Mouse (Mus musculus): ENCODE results near the gene Adcy5. TPM values are rescaled to one million over a fixed set of nuclear protein-coding genes. Genes with fewer than 3 reads are reported as not detected.

The Adcy5 gene
- total and polyA plus RNA-seq, 3 experiments = under 0.01 to 0.08 TPM; not detected in 1

GRCm38 (mm10) chr16:35215047-35215446 lies 60.4 kb downstream of the Adcy5 start:
- no peaks in the 10 kb centered on the region for H3K9me3 ChIP-seq (replicated peaks; ENCODE audit: insufficient read depth, low read length)
- H3K9ac ChIP-seq (ENCODE audit: control insufficient read depth, low read depth, low read length, poor library complexity, severe bottlenecking) = no peak overlapping the region
- H3K27ac ChIP-seq (ENCODE audit: control insufficient read depth, low read depth, low read length) = no peak overlapping the region
- no peak for DNase-seq (ENCODE audit: low read depth, low spot score)
- TF ChIP-seq MYC (IDR thresholded peaks at IDR 0.05; ENCODE audit: low read depth, low read length) = no peak
- no peak for TF ChIP-seq POLR2A (IDR thresholded peaks at IDR 0.05; ENCODE audit: control insufficient read depth in 1 of 2, insufficient read depth in 1 of 2, low read depth in 1 of 2, low read length in 2 of 2, poor library complexity in 1 of 2)
- TF ChIP-seq MYB (IDR thresholded peaks at IDR 0.05; ENCODE audit: low read depth, low read length) = no peak
- TF ChIP-seq ETS1 (IDR thresholded peaks at IDR 0.05; ENCODE audit: low read depth, low read length) = no peak
- H3K36me3 ChIP-seq (ENCODE audit: control insufficient read depth in 1 of 2, insufficient read depth in 2 of 2, low read length in 2 of 2) = no peaks in the 10 kb centered on the region
- H3K79me2 ChIP-seq (ENCODE audit: control insufficient read depth, insufficient read depth, low read length, poor library complexity) = no peaks in the 10 kb centered on the region
- no peaks in the 10 kb centered on the region for H3K4me1 ChIP-seq (ENCODE audit: control insufficient read depth in 1 of 2, insufficient read depth in 2 of 2, low read length in 2 of 2)
- H3K27me3 ChIP-seq (ENCODE audit: control insufficient read depth in 1 of 2, insufficient read depth in 2 of 2, low read length in 2 of 2) = no peaks in the 10 kb centered on the region
- no peak overlapping the region for H3K4me3 ChIP-seq (ENCODE audit: control insufficient read depth in 1 of 2, insufficient read depth in 1 of 2, low read depth in 2 of 2, low read length in 2 of 2)

- Histone ChIP-seq H3K79me2 (ENCODE audit: control insufficient read depth, insufficient read depth, low read length, poor library complexity) (no peaks in the 10 kb centered on the region), H3K27me3 (ENCODE audit: control insufficient read depth in 1 of 2, insufficient read depth in 2 of 2, low read length in 2 of 2) (no peaks in the 10 kb centered on the region), H3K4me3 (ENCODE audit: control insufficient read depth in 1 of 2, insufficient read depth in 1 of 2, low read depth in 2 of 2, low read length in 2 of 2) (no peak overlapping the region), H3K36me3 (ENCODE audit: control insufficient read depth in 1 of 2, insufficient read depth in 2 of 2, low read length in 2 of 2) (no peaks in the 10 kb centered on the region), H3K9ac (ENCODE audit: control insufficient read depth, low read depth, low read length, poor library complexity, severe bottlenecking) (no peak overlapping the region), H3K27ac (ENCODE audit: control insufficient read depth, low read depth, low read length) (no peak overlapping the region), H3K9me3 (replicated peaks; ENCODE audit: insufficient read depth, low read length) (no peaks in the 10 kb centered on the region), H3K4me1 (ENCODE audit: control insufficient read depth in 1 of 2, insufficient read depth in 2 of 2, low read length in 2 of 2) (no peaks in the 10 kb centered on the region)
- DNase-seq (ENCODE audit: low read depth, low spot score) = no peak
- TF ChIP-seq TAL1 (IDR thresholded peaks at IDR 0.05; ENCODE audit: low read length) (no peak), CHD2 (IDR thresholded peaks at IDR 0.05; ENCODE audit: low read length) (no peak), POLR2A (IDR thresholded peaks at IDR 0.05; ENCODE audit: control insufficient read depth in 1 of 2, insufficient read depth in 1 of 2, low read depth in 1 of 2, low read length in 2 of 2, poor library complexity in 1 of 2) (no peak), POLR2AphosphoS2 (IDR thresholded peaks at IDR 0.05; ENCODE audit: low read length) (no peak), KAT2A (conservative IDR thresholded peaks at IDR 0.05; ENCODE audit: low read depth, low read length) (no peak), MYC (IDR thresholded peaks at IDR 0.05; ENCODE audit: low read depth, low read length) (no peak), CHD1 (IDR thresholded peaks at IDR 0.05; ENCODE audit: low read depth, low read length) (no peak), MXI1 (IDR thresholded peaks at IDR 0.05; ENCODE audit: low read depth, low read length) (no peak), MEF2A (IDR thresholded peaks at IDR 0.05; ENCODE audit: extremely low read depth, insufficient replicate concordance, low read depth, low read length, poor library complexity, severe bottlenecking) (no peak), USF2 (IDR thresholded peaks at IDR 0.05; ENCODE audit: borderline replicate concordance in 1 of 2, insufficient read depth in 1 of 2, low read depth in 1 of 2, low read length in 2 of 2) (no peak), HCFC1 (IDR thresholded peaks at IDR 0.05; ENCODE audit: low read depth, low read length) (no peak), CTCF (IDR thresholded peaks at IDR 0.05 in 2 of 3, conservative IDR thresholded peaks at IDR 0.05 in 1 of 3; ENCODE audit: control insufficient read depth in 1 of 3, insufficient read depth in 1 of 3, low read depth in 2 of 3, low read length in 3 of 3, poor library complexity in 1 of 3, severe bottlenecking in 1 of 3) (no peak), MYB (IDR thresholded peaks at IDR 0.05; ENCODE audit: low read depth, low read length) (no peak), MAZ (IDR thresholded peaks at IDR 0.05; ENCODE audit: low read depth, low read length) (no peak), USF1 (IDR thresholded peaks at IDR 0.05; ENCODE audit: low read depth, low read length) (no peak), GABPA (IDR thresholded peaks at IDR 0.05; ENCODE audit: low read depth, low read length) (no peak)
These were observed 60.8 kb downstream of the Adcy5 start for GRCm38 (mm10) chr16:35215498-35215897.

Measured in MEL (cell line).